Mouse (Mus musculus): ENCODE data around the gene Tmem246.

Gene Tmem246

DNA sequence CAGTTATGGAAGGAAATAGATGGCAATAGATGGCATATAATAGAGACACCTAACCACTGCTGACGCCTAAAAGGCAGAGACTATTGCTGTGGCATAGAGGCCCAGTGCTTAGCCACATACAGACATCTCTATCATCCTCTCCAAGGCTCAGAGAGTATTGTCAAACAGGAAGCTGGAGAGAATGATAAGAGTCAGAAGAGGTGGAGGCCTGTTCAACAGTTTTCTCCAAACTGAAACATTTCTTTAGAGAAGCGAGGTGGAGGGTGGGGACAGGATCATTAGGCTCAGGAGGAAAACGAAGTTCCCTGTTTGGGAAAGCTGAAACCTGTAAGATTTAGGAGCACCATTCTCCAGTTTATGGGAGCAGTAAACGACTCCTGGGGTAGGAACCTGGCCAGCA is 16.4 kb downstream of the Tmem246 start:
- DNase-seq (ENCODE audit: low spot score in 2 of 2) = no peak

DNA sequence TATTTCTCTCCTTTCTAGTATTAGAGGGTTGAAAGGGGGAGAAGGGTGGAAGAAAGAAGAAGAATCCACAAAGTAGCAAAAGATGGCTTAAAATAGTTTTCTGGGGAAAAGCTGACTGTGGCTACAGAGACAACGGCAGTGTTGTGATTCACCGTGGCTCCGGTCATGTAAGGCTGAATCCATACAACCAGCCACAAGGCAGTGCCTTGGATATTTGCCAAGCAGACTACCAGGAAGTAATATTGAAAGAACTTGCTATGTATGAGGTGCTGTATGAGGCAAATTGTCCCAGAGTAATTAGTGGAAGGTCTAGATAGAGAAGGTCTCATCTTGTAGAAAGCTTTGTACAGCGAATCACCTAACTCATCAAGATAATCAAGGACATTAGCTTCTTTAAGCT is 25.5 kb downstream of the Tmem246 start:
- no peak for DNase-seq (ENCODE audit: low spot score in 2 of 2)

DNA sequence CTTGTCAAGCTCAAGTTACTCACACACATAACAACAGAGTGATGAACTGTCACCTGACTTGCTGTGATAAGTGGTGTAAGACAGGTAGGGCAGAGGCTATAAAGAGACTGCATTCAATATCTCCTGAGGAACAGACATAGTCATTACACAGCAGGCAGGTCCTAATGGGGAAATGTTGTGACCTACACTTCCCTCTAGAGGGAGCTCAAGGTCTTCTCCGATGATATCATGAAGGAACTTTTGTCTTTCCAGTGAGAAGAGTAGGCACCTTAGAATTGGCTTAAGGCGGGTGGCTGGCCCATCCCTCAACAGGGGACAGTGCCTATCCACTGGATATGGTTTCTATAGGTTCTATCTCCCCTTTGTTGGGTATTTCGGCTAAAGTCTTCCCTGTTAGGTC is 30.1 kb downstream of the Tmem246 start:
- peak in 1 of 2 experiments; percentile 47 for DNase-seq (ENCODE audit: low spot score in 2 of 2)

DNA sequence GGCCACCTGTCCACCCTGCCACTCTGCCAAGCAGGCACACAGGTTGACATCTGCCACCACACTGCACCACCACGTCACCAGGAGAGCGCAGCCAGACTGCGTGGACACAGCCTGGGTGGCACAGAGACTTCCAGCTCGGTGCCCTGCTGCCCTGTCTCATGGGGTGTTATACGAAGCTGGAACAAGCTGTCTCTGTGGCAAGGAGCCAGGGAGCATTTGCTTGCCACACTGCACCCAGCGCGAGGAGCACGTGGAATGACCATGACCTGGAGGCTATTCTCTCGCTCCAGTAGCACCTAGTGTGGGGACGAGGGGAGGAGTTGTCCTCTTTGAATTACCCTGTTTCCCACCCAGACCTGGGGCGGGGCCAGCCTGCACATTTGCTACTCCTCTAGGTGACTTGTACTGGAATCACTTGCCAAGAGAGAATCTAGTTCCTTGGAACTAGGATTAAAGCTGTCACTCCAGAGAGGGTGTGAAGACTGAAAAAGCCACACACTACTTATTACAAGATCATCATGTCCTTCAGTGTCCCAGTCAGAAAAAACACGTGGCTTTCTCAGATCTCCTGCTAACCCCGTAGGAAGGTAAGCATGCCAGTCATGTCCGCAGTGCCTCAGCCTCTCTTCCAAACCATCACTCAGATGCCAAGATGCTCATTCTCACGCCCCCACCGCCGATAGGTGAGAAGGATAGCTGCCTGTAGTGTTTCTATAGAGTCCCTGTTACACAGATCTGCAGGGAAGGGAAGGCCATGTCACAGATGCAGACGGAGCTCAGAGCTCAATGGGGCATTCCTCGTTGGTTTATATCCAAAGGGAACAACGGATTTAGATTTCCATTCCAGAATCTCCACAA is 37.5 kb downstream of the Tmem246 start:
- DNase-seq (ENCODE audit: low spot score in 2 of 2) = peak; percentile 21 to 74

DNA sequence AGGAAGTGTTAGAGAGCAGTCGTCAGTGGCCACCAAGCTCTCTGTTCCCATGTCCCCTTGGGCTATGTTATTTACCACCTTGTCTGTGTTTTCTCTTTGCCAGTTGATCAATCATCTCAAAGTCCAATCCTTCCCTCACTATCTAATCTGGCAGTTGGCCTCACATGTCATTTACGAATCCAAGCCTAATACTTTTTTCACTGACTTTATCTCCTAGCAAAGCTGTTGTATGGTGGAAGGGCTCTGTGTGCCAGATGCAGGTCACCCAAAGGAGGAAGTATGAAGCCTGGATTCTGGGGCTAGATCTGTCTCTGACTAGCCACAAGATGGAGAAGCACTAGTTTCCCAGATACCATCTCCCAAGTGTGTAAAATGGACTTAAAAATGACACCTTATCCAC is 39.5 kb downstream of the Tmem246 start:
- no peak for DNase-seq (ENCODE audit: low spot score in 2 of 2)

DNA sequence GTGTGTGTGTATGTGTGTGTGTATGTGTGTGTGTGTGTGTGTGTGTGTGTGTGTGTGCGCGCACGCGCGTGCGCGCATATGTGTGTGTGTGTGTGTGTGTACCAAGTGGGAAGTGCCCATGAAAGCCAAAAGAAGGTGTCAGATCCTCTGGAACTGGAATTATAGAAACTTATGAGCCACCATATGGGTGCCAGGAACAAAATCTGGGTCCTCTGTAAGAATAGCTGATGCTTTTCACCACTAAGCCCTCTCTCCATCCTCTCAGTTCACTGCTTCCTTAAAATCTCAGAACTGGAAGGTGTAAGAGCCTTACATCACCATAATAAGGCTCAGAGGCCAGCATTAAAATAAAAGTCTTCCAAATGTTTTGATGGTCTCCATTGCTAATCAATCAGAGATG is 40.3 kb downstream of the Tmem246 start:
- DNase-seq (ENCODE audit: low spot score in 2 of 2) = no peak

DNA sequence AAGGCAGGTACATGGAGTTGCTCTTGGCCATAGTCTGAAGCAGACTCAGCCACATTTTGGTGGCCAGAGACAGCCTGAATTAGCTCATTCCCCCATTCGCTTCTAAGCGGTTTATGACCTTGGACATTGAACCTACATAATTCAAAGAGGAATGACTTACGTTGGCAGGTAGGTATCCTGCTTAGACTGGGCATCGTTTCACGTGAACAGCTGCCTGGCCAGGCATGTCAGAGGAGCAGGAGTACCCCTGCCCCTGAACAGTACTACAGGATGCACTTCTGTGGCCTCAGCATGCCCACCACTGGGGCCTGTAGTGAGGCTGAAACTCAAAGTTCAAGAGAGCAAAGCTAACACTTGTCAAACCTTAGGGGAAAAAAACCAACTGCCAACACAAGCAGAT is 44.3 kb downstream of the Tmem246 start:
- DNase-seq (ENCODE audit: low spot score in 2 of 2) = no peak

DNA sequence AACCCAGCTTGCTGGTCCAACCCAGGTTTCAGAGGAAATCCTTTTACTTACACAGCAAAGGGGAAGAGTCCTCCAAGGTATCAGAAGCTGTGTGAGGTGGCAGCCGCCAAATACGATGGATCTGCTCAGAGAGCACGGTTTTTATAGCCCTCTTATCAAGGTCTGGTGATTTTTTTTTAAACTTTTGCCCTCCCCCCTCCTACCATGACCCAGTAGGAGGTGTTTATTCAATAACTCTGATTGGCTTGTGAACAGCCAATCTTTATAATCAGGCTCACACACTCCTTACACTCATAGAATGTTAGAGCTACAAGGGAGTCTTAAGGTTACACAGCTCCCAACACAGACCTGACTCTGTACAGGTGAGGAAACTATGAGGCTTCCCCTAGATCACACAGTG is 48.3 kb downstream of the Tmem246 start, which contains the start of gene Aldob:
Aldob (minus strand) TSS at position 164 of the 400 bp plus-strand sequence.
- DNase-seq (ENCODE audit: low spot score in 2 of 2) = no peak

DNA sequence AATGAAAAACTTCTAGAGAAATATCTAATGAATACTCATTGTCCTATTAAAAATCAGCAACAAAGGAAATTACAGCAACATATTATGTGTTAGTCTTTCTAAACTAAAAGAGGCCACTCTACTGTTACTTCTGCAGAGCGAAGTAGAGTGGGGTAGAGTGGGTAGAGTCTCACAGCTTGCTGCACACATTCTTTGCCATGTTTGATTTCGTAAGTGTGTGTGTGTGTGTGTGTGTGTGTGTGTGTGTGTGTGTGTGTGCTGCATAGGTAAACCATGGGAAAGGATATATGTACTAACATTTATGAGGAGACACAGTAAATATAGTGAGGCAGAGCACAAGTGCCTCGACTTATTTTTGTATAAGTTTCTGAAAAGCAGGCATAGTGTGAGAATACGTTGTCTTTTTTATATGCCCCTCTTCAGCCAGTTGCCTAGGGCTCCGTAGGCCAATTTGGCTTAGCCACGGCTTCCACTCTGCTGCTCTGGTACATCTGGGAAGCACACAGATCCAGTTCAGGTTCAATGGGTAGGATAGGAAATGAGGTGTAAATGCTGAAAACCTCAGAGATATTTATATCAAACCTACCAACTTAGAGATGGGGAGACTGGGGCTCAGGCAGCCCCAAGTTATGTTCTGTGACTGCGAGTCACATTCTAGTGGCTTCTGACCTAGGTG is 50.0 kb downstream of the Tmem246 start:
- DNase-seq (ENCODE audit: low spot score in 2 of 2) = no peak

DNA sequence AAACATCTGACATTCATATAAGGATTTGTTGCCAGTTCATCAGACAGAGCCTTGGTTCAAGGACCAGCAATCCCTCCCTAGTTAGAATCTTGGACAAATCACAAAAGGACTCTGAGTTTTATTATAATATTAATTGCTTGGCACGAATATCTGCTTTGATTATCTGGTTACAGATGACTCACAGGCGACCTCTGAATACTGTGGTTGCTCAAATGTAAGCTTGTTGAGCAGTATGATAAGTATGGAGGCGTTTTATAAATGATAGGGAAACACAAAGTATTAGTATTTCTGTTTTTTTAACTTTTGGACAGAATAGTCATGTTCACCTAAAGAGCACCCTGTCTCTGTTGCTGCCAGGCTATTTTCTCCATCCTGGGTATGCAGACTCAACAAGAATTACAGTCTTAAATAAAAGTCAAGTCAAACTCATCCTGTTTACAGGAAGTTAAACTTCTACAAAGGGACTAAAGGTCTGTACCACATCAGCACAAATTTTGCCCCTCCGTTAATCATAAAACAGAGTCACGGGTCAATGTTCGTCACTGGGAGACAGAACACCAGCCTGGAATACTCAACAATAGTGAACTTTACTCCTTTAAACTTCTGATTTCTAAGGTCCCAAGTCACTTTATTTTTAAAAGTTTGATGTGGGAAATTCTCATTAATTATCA is 50.7 kb downstream of the Tmem246 start:
- DNase-seq (ENCODE audit: low spot score in 2 of 2) = no peak

DNA sequence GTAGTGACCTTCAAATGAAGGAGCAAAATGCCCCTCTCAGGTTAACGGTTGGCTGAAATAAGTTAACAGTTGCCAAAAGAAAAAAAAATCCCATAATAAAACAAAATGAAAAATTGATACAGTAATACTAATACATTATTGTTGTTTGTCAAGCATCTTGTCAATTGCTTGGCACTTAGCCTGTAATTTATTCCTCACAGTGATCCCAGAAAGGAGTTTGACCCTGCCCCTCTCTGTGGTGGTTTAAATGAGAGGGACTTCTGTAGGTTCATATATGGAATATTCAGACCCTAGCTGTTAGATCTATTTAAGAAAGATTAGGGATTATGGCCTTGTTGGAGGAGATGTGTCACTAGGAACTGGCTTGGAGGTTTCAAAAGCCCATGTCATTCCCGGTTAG is 51.6 kb downstream of the Tmem246 start:
- DNase-seq (ENCODE audit: low spot score in 2 of 2) = no peak

DNA sequence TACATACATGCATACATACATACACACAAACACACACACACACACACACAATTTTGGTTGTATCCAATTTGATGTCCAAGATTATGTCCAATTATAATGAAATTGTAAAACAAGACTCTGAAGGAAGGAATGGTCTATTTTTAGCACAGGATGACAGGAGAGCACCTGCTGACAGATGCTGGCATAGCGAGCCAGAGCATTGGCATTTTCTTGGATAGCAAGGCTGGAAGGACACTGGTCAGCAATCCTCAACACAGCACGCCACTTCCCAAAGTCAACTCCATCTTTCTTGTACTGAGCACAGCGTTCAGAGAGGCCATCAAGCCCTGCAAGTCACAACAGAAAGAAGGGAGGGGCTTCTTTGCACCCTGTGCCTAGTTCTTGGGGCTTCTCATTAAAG is 56.7 kb downstream of the Tmem246 start:
- no peak for DNase-seq (ENCODE audit: low spot score in 2 of 2)

DNA sequence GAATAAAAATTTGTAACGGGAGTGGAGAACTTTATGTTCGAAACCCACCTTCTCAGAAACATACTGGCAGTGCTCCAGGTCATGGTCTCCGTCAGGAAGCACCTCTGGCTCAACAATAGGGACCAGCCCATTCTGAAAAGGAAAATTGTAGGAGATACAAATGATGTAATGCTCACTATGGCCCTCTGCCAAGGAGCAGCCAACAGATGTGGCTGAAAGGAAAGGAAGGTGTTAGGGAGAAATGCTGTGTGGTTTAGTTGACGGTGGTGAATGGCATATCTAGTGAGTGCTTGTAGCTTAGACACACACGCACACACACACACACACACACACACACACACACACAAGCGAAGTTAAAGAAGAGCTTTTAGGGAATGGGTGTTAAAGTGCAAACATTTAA is 58.0 kb downstream of the Tmem246 start:
- no peak for DNase-seq (ENCODE audit: low spot score in 2 of 2)

DNA sequence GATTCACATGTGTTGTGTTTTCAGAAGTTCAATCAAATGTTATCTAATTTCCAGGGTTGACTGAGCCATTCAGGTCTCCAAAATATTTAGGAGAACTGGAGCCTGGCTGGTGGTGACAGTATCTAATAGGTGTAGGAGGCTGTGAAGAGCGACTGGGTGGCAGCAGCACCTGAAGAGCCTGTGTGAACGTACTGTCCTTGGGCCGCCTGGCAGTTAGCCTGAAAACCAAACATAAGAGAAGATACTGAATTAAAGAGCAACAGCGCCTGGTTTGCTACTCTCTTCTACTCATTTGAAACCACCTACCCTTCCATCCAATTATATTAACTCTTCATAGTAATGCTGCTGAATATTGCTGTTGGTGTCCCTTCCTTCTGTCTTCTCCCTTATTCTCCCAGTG is 61.0 kb downstream of the Tmem246 start:
- DNase-seq (ENCODE audit: low spot score in 2 of 2) = no peak

DNA sequence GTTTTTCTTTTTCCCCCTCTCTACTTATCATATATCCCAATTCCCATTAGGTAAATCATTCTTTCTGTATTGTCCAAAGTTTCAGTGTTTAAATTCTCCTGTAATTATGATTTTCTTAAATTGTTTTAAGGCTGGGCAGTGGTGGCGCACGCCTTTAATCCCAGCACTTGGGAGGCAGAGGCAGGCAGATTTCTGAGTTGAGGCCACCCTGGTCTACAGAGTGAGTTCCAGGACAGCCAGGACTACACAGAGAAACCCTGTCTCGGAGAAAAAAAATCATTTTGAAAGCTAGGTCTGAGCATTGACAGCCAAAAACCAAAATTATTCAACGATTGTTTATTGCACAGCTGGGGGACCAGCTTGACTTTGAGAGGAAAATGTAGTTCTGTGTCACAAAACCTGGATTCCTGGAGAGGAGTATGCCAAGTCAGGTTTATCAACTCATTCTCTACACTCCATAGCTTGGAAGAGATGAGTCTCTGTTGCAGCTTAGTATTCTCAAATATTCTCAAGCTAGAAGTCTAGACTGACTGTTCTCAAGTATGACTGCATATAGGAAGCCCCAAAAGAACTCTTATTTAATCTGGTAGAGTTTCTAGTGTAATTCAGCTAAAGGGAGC is 61.9 kb downstream of the Tmem246 start:
- no peak for DNase-seq (ENCODE audit: low spot score in 2 of 2)

DNA sequence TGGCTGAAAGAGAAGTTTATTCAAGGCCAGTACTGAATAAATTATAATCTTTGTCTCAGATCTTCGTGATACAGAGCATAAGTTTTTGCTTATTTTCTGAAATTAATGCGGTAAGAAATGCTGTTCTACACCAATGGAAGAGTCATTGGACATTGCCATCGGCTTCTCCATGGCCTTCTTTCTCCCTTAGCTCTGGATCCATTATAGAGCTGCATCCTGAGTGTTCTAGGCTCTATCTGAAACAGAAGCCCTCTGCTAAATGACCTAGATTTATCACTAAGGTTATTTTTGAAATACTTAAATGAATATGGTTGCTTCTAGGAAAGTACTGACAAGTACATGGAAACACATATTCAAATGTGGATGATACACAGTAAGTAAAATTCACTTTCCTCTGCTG is 62.6 kb downstream of the Tmem246 start:
- no peak for DNase-seq (ENCODE audit: low spot score in 2 of 2)
